ENCODE assay signal across 22 mouse cellular contexts in genomic region chr11:75106614-75107013, GRCm38 (mm10).
DNase-seq lines count a peak whose midpoint lies in the region; ATAC-seq and TF ChIP-seq lines count a peak whose summit lies in the region.
"Had no signal": no experiment of that assay in that cellular context is flagged by ENCODE, and none has a peak within 500 bp of the region (broad histone marks: within the 10 kb centered on the region; RNA-seq: fewer than 3 reads in every experiment).

No protein-coding gene starts in this region.

- no peak for ATAC-seq in kidney, postnatal 0 days (replicated peaks; ENCODE audit: low FRiP score, low read depth)
- no peak for ATAC-seq in kidney, embryonic 16.5 days (ENCODE audit: low FRiP score, low TSS enrichment)
- ATAC-seq in erythroid progenitor cell, adult 5-6 weeks (replicated peaks; ENCODE audit: low FRiP score, poor library complexity, severe bottlenecking) = no peak
- ATAC-seq: forebrain, embryonic 15.5 days; hindbrain, postnatal 0 days had no signal

- no peak for TF ChIP-seq CTCF in kidney, postnatal 0 days (IDR thresholded peaks at IDR 0.05; ENCODE audit: low read depth)

- peak; percentile 24 for DNase-seq in kidney, postnatal 0 days (ENCODE audit: low spot score)
- peak; percentile 68 for DNase-seq in 416B (ENCODE audit: low read depth)
- DNase-seq in A20 (ENCODE audit: low read depth, low spot score) = peak; percentile 80
- no peak for DNase-seq in gastrocnemius, postnatal 14 days
- DNase-seq in embryo, embryonic 10 days (ENCODE audit: low spot score) = no peak
- DNase-seq: adrenal gland, adult 8-10 months; cerebellum, adult 11 months; cerebellum, postnatal 25 days; kidney, adult 18-20 months; lung, postnatal 10 days; retina, postnatal 1 day; right cerebral cortex, postnatal 4 days had no signal

- no peaks in the 10 kb centered on the region for H3K9me3 ChIP-seq in kidney, postnatal 0 days (replicated peaks; ENCODE audit: low read length)
- no peaks in the 10 kb centered on the region for H3K9me3 ChIP-seq in kidney, embryonic 16.5 days (ENCODE audit: low read length)
- H3K9me3 ChIP-seq: embryonic facial prominence, embryonic 10.5 days; forebrain, embryonic 15.5 days; limb, embryonic 10.5 days; neural tube, embryonic 15.5 days had no signal

- no peaks in the 10 kb centered on the region for H3K27me3 ChIP-seq in kidney, postnatal 0 days (ENCODE audit: insufficient read depth, low read length)
- H3K27me3 ChIP-seq in kidney, embryonic 16.5 days (ENCODE audit: insufficient read depth, low read length) = no peaks in the 10 kb centered on the region
- H3K27me3 ChIP-seq: forebrain, embryonic 15.5 days; neural tube, embryonic 15.5 days had no signal

- H3K79me2 ChIP-seq in macrophage (ENCODE audit: inconsistent target) = no peaks in the 10 kb centered on the region

- 0 out of 2 replicates have a peak, but pooled peaks cover 6% of the 10 kb centered on the region for H3K4me1 ChIP-seq in kidney, postnatal 0 days (replicated peaks; ENCODE audit: insufficient read depth, low read length)
- no peaks in the 10 kb centered on the region for H3K4me1 ChIP-seq in kidney, embryonic 16.5 days (ENCODE audit: insufficient read depth, low read length)
- H3K4me1 ChIP-seq: embryonic facial prominence, embryonic 10.5 days; limb, embryonic 10.5 days had no signal

- H3K27ac ChIP-seq in kidney, postnatal 0 days = no peak overlapping the region
- H3K27ac ChIP-seq in kidney, embryonic 16.5 days (ENCODE audit: low read length) = no peak overlapping the region
- peak overlapping the region; percentile 19; the same call in 1 of the 2 replicates for H3K27ac ChIP-seq in macrophage
- H3K27ac ChIP-seq: embryonic facial prominence, embryonic 10.5 days; forebrain, embryonic 15.5 days; hindbrain, postnatal 0 days; limb, embryonic 10.5 days; liver, embryonic 14.5 days; neural tube, embryonic 15.5 days had no signal

- H3K36me3 ChIP-seq in kidney, postnatal 0 days (ENCODE audit: insufficient read depth, low read length) = no peaks in the 10 kb centered on the region
- H3K36me3 ChIP-seq in kidney, embryonic 16.5 days (ENCODE audit: insufficient read depth, low read length) = no peaks in the 10 kb centered on the region
- H3K36me3 ChIP-seq in macrophage (ENCODE audit: inconsistent target) = no peaks in the 10 kb centered on the region
- H3K36me3 ChIP-seq: forebrain, embryonic 15.5 days; neural tube, embryonic 15.5 days had no signal

- no peak overlapping the region for H3K4me2 ChIP-seq in kidney, postnatal 0 days (ENCODE audit: low read length)
- no peak overlapping the region for H3K4me2 ChIP-seq in kidney, embryonic 16.5 days (replicated peaks; ENCODE audit: low read depth, low read length)
- H3K4me2 ChIP-seq: forebrain, embryonic 15.5 days; midbrain, embryonic 11.5 days; neural tube, embryonic 15.5 days had no signal

- H3K9ac ChIP-seq in kidney, postnatal 0 days (ENCODE audit: low read depth, low read length) = no peak overlapping the region
- no peak overlapping the region for H3K9ac ChIP-seq in kidney, embryonic 16.5 days (replicated peaks; ENCODE audit: low read length)
- H3K9ac ChIP-seq: forebrain, embryonic 15.5 days; liver, embryonic 14.5 days; neural tube, embryonic 15.5 days had no signal

- intact Hi-C loops in gastrocnemius, postnatal 14 days (cut with DNase I; ENCODE audit: low total_unique reads) = no loop called here

- WGBS in kidney, postnatal 0 days = 83% methylated on average over 5 of the region's 5 CpGs
- WGBS in kidney, embryonic 16.5 days = 90% methylated on average over 5 of the region's 5 CpGs
- 11% methylated on average over 5 of the region's 5 CpGs for WGBS in macrophage (ENCODE audit: missing documents)

- no peak overlapping the region for H3K4me3 ChIP-seq in kidney, postnatal 0 days (replicated peaks; ENCODE audit: low read depth, low read length)
- H3K4me3 ChIP-seq in kidney, embryonic 16.5 days (ENCODE audit: low read length) = no peak overlapping the region
- no peak overlapping the region for H3K4me3 ChIP-seq in macrophage (ENCODE audit: inconsistent target)
- H3K4me3 ChIP-seq: embryonic facial prominence, embryonic 10.5 days; forebrain, embryonic 15.5 days; limb, embryonic 10.5 days; neural tube, embryonic 15.5 days had no signal

Comparison
In these comparisons a context has a peak if more than half of its experiments do, and no peak if none do; other contexts are left out.
1. DNase-seq: peak in kidney, postnatal 0 days (single experiment), 416B (single experiment) and A20 (single experiment); none in gastrocnemius, postnatal 14 days (single experiment) and embryo, embryonic 10 days (single experiment).